Mouse (Mus musculus) forebrain, embryonic 16.5 days (tissue): ENCODE results near the gene H2-T24. TPM values are rescaled to one million over a fixed set of nuclear protein-coding genes. Genes with fewer than 3 reads are reported as not detected.
"Not testable (repeated sequence)": the region's sequence is repeated elsewhere in the genome, so short reads cannot be mapped to it uniquely, and the experiment has no call there.

Source experiments
- ATAC-seq: fragments of 200-750 bp; cut with Nextera tagmentation; 2 replicates; pipeline ENCODE4 v1.8.0; 2017; ENCODE audit warnings: mild to moderate bottlenecking, moderate library complexity
- H3K27ac ChIP-seq: fragments of 300-500 bp; sonication (generic); 2 replicates; pipeline ENCODE4 v1.5.1; 2014; ENCODE audit warnings: low read length, control low read depth
- H3K27me3 ChIP-seq: fragments of 300-500 bp; sonication (generic); replicated peaks from 2 replicates; pipeline ENCODE4 v1.6.1; 2014; ENCODE audit warnings: low read length; ENCODE audit not compliant: control insufficient read depth, insufficient read depth
- H3K36me3 ChIP-seq: fragments of 300-500 bp; sonication (generic); 2 replicates; pipeline ENCODE4 v1.6.1; 2014; ENCODE audit not compliant: control insufficient read depth, insufficient read depth
- H3K4me1 ChIP-seq: fragments of 300-500 bp; sonication (generic); replicated peaks from 2 replicates; pipeline ENCODE4 v1.6.1; 2014; ENCODE audit warnings: low read length; ENCODE audit not compliant: control insufficient read depth, insufficient read depth
- H3K4me2 ChIP-seq: fragments of 300-500 bp; sonication (generic); 2 replicates; pipeline ENCODE4 v1.6.1; 2014; ENCODE audit warnings: mild to moderate bottlenecking, low read length, control low read depth
- H3K4me3 ChIP-seq: fragments of 300-500 bp; sonication (generic); replicated peaks from 2 replicates; pipeline ENCODE4 v1.5.1; 2014; ENCODE audit warnings: mild to moderate bottlenecking, low read length, control low read depth
- H3K9ac ChIP-seq: fragments of 300-500 bp; sonication (generic); replicated peaks from 2 replicates; pipeline ENCODE4 v1.6.1; 2014; ENCODE audit warnings: low read depth, low read length, control low read depth
- H3K9me3 ChIP-seq: fragments of 300-500 bp; sonication (generic); 2 replicates; pipeline ENCODE4 v1.6.1; 2016; ENCODE audit warnings: low read length; ENCODE audit not compliant: control insufficient read depth
- WGBS: fragments of 180-500 bp; shearing (Covaris S2); extraction: QIAGEN DNeasy Blood & Tissue Kit; methylation state at CpG from one replicate; pipeline ENCODE4 v1.1.7; 2014; 5-methylcytosine and 5-hydroxymethylcytosine counted together
- polyA plus RNA-seq: library from polyadenylated mRNA; unstranded; fragments of >200 nt; fragmentation: Nextera tagmentation; extraction: Ambion mirVana; gene quantifications from 2 replicates; pipeline ENCODE4 v1.2.1, GENCODE M21; 2015

H2-T24 gene
- polyA plus RNA-seq, 1 experiment from 2014 or later, result 6.4 TPM

DNA sequence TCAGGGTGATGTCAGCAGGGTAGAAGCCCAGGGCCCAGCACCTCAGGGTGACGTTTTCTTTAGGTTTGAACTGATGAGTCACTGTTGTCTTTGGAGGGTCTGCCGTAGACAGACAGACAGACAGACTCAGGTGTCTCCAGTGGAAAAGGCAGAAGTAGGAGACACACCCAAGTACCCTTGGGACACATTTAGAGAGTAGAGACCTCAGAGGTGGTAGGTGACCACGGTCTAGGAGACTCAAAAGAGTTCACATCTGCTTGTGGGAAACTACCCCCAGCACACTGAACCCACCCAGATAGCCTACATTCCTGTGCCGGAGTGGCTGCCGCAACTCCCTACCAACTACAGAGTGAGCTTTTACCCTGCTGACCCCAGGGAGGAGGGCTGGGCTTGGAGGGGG, 5.4 kb downstream of the H2-T24 start:
- Histone ChIP-seq H3K9ac (no peak overlapping the region), H3K4me1 (no peaks in the 10 kb centered on the region), H3K4me2 (no peak overlapping the region), H3K27me3 (no peaks in the 10 kb centered on the region), H3K36me3 (peaks cover 11% of the 10 kb centered on the region), H3K4me3 (no peak overlapping the region), H3K9me3 (no peaks in the 10 kb centered on the region), H3K27ac (no peak overlapping the region)
- no peak for ATAC-seq
- WGBS, result 99% methylated on average over 5 of the region's 5 CpGs

DNA sequence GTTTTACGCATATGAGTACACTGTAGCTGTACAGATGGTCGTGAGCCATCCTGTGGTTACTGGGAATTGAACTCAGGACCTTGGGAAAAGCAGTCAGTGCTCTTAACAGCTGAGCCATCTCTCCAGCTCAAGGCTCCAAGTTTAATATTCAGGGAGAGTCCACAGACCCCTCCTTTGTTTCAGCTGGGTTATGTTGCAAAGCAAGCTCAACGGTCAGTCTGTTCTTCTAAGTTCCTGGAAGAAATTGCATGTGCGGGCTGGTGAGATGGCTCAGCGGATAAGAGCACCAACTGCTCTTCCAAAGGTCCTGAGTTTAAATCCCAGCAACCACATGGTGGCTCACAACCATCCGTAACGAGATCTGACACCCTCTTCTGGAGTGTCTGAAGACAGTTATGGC, 16.0 kb downstream of the H2-T24 start:
- not testable (repeated sequence) for H3K4me3 ChIP-seq, ATAC-seq, H3K27ac ChIP-seq, H3K4me1 ChIP-seq, H3K9me3 ChIP-seq, H3K9ac ChIP-seq, H3K27me3 ChIP-seq, H3K4me2 ChIP-seq, H3K36me3 ChIP-seq
- 94% methylated on average over 7 of the region's 7 CpGs for WGBS

DNA sequence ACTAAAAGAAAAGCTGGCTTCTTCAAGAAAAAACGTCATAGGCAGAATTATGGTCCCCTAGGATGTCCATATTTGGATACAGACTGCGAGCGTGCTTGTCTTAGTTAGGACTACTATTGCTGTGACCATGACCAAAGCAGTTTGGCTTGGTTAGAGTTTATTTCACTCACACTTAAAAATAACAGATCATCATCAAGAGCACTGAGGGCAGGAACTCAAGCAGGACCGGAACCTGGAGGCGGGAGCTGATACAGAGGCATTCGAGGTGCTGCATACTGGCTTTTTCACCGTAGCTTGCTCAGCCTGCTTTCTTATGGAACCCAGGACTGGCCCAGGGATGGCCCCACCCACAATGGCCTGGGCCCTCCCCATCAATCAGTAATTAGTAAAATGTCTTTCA, 17.0 kb downstream of the H2-T24 start:
- H3K36me3 ChIP-seq, result no peaks in the 10 kb centered on the region
- no peak overlapping the region for H3K4me2 ChIP-seq
- ATAC-seq, result no peak
- H3K4me1 ChIP-seq, result no peaks in the 10 kb centered on the region
- no peak overlapping the region for H3K27ac ChIP-seq
- WGBS, result 93% methylated on average over 7 of the region's 7 CpGs
- no peak overlapping the region for H3K4me3 ChIP-seq
- H3K27me3 ChIP-seq, result no peaks in the 10 kb centered on the region
- 0 out of 2 replicates have a peak, but pooled peaks cover 2% of the 10 kb centered on the region for H3K9me3 ChIP-seq
- no peak overlapping the region for H3K9ac ChIP-seq

DNA sequence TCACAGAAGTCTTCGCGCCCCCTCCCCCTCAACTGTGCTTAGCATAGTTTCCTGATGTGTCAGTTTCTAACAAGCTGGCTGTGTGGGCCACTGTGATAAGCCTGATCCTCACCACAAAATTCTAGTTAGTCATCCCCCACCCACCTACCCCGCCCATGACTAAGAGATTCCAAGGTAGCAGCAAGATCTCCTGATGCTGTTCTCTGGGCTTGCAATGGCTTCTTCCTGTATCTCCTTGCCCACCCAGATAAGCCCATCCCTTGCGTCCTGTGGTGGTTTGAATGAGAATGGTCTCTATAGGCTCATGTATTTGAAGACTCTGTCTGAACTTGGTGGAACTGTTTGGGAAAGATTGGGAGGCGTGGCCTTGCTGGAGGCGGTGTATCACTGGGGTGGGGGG, 18.4 kb downstream of the H2-T24 start:
- 98% methylated on average over 6 of the region's 6 CpGs for WGBS
- no peak overlapping the region for H3K27ac ChIP-seq
- H3K4me1 ChIP-seq, result peaks cover 7% of the 10 kb centered on the region
- no peaks in the 10 kb centered on the region for H3K27me3 ChIP-seq
- no peak overlapping the region for H3K4me2 ChIP-seq
- H3K9me3 ChIP-seq, result 0 out of 2 replicates have a peak, but pooled peaks cover 2% of the 10 kb centered on the region
- H3K4me3 ChIP-seq, result no peak overlapping the region
- no peak for ATAC-seq
- H3K9ac ChIP-seq, result no peak overlapping the region
- no peaks in the 10 kb centered on the region for H3K36me3 ChIP-seq

DNA sequence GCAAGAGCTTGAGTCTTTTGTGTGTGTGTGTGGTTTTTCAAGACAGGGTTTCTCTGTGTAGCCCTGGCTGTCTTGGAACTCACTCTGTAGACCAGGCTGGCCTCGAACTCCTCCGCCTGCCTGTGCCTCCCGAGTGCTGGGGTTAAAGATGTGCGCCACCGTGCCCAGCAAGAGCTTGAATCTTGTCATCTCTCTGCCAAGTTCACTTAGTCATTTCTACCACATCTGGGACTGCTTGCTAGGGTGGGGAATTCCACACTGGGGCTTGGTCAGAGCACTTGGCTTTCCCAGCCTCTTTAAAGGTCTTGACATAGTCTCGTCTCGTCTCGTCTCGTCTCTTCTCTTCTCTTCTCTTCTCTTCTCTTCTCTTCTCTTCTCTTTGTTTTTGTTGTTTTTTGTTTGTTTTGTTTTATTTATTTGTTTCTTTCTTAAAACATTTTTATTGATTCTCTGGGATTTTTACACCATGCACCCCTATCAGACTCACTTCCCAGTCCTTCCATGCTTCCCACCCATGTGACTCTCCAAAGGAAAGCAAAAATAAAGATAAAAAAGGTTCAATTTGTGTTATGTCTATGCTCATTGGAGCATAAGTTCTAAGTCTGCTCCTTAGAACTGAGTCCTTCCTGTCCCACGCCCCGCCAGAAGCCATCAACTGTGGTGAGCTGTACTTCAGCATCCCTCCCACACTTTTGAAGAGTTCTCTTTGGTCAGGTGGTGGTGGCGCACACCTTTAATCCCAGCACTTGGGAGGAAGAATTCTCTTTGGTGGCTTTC, 19.1 kb downstream of the H2-T24 start:
- Histone ChIP-seq H3K4me2 (no peak overlapping the region), H3K9ac (no peak overlapping the region), H3K36me3 (no peaks in the 10 kb centered on the region), H3K9me3 (no peaks in the 10 kb centered on the region), H3K27me3 (no peaks in the 10 kb centered on the region), H3K4me3 (no peak overlapping the region), H3K27ac (no peak overlapping the region), H3K4me1 (peaks cover 11% of the 10 kb centered on the region)
- ATAC-seq, result no peak
- 95% methylated on average over 12 of the region's 12 CpGs for WGBS

DNA sequence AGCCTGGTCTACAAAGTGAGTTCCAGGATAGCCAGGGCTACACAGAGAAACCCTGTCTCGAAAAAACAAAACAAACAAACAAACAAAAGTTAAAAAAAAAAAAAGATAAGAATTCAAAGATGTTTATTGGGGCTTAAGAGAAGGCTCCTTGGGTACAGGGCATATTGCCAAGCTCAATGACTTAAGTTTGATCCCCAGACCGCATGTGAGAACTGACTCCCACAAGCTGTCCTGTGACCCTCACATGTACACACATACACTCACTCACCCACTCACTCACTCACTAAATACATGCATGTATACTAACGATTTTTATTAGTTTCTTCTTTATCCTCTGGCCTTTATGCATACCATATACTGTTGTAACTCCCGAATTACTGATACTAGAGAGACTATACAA, 20.0 kb downstream of the H2-T24 start:
- Histone ChIP-seq H3K27ac (no peak overlapping the region), H3K4me3 (no peak overlapping the region), H3K4me2 (no peak overlapping the region), H3K36me3 (no peaks in the 10 kb centered on the region), H3K27me3 (no peaks in the 10 kb centered on the region), H3K4me1 (peaks cover 21% of the 10 kb centered on the region), H3K9me3 (no peaks in the 10 kb centered on the region), H3K9ac (no peak overlapping the region)
- WGBS, result 87% methylated on average over 4 of the region's 4 CpGs
- ATAC-seq, result no peak

DNA sequence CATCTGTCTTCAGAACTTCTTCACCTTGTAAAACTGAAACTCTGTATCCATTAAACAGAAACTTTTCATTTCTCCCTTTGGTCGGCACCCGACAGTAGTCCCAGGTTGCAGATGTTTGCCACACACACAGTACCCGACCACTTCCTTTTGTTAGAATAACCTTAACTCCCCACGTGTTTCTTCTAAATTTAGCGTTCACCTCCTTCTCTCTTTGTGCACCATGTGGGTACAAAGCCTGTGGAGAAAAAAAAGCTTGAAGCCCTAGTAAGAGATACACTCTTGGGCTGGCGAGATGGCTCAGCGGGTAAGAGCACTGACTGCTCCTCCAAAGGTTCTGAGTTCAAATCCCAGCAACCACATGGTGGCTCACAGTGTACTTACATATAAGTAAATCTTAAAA, 21.0 kb downstream of the H2-T24 start:
- Histone ChIP-seq H3K4me1 (peaks cover 26% of the 10 kb centered on the region), H3K36me3 (no peaks in the 10 kb centered on the region), H3K9me3 (no peaks in the 10 kb centered on the region), H3K4me2 (no peak overlapping the region), H3K27ac (no peak overlapping the region), H3K4me3 (no peak overlapping the region), H3K27me3 (no peaks in the 10 kb centered on the region), H3K9ac (no peak overlapping the region)
- 87% methylated on average over 7 of the region's 7 CpGs for WGBS
- ATAC-seq, result no peak

DNA sequence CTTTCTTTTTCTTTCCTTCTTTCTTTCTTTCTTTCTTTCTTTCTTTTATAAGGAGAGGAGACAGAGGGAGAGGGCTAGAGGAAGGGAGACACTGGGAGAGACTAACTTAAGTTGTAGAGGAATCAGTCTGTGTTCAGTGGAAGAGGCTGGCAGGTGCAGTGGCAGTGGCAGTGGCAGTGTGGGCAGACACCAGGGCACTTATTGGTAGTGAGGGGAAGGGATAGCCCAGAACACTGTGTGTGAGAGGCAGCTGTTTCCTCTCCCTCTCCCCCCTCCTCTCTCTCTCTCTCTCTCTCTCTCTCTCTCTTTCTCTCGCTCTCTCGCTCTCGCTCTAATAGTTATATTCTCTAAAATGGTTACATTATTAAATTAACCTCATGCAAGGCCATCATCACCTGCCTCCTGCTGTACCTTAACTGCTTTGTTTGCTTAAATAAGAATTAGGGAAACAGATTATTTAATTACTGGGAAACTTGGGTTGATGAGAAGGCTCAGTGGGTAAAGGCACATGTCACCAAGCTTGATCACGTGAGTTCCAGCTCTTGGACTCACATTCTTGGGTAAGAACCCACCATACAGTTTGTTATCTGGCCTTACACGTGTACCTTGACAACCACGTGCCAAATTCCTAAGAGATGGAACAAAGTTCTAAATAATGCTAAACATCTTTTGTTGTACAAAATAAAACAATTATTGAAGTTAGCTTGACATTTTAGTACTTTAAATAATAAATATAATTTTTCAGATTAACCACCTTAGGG, 21.6 kb downstream of the H2-T24 start:
- peaks cover 26% of the 10 kb centered on the region for H3K4me1 ChIP-seq
- no peaks in the 10 kb centered on the region for H3K9me3 ChIP-seq
- no peak overlapping the region for H3K9ac ChIP-seq
- ATAC-seq, result no peak
- no peaks in the 10 kb centered on the region for H3K36me3 ChIP-seq
- no peaks in the 10 kb centered on the region for H3K27me3 ChIP-seq
- no peak overlapping the region for H3K4me2 ChIP-seq
- WGBS, result 88% methylated on average over 6 of the region's 6 CpGs
- H3K27ac ChIP-seq, result no peak overlapping the region
- H3K4me3 ChIP-seq, result no peak overlapping the region

DNA sequence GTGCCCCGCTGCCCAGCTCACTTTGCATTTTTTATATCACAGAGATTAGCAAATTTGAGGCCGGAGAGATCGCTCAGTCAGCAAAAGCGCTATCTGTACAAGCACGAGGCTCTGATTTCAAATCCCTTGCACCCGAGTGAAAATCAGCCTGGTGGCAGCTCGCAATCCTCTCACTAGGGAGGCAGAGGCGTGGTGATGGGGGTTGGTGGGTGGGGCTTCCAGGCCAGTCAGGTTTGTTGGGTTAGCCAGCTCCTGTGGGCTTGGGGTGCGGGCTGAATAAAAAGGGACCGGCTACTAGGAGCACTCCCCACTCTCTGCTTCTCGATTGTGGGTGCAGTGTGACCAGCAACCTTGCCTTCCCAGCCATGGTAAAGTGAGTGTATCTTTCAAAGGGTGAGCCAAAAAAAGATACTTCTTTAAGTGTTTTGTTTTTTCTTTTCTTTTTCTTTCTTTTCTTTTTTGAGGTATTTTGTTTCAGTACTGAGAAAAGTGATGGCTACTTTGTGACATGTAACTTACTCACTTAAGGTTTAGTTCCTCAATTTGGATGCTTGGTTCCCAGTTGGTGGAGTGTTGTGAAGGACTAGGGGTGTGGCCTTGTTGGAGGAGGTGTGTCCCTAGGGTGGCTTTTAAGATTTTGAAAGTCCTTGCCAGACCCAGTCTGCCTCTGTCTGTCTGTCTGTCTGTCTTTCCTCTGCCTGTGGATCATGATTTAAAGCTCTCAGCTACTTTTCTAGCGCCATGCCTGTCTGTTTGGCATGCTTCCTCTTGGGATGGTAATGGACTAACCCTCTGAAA, 22.4 kb downstream of the H2-T24 start:
- no peak overlapping the region for H3K4me3 ChIP-seq
- H3K4me1 ChIP-seq, result peaks cover 26% of the 10 kb centered on the region
- 51% methylated on average over 12 of the region's 12 CpGs for WGBS
- H3K27me3 ChIP-seq, result no peaks in the 10 kb centered on the region
- H3K4me2 ChIP-seq, result no peak overlapping the region
- no peak for ATAC-seq
- H3K36me3 ChIP-seq, result no peaks in the 10 kb centered on the region
- no peak overlapping the region for H3K27ac ChIP-seq
- H3K9ac ChIP-seq, result no peak overlapping the region
- no peaks in the 10 kb centered on the region for H3K9me3 ChIP-seq
